Mouse (Mus musculus): ENCODE measurements around the gene Supt4a.

DNA sequence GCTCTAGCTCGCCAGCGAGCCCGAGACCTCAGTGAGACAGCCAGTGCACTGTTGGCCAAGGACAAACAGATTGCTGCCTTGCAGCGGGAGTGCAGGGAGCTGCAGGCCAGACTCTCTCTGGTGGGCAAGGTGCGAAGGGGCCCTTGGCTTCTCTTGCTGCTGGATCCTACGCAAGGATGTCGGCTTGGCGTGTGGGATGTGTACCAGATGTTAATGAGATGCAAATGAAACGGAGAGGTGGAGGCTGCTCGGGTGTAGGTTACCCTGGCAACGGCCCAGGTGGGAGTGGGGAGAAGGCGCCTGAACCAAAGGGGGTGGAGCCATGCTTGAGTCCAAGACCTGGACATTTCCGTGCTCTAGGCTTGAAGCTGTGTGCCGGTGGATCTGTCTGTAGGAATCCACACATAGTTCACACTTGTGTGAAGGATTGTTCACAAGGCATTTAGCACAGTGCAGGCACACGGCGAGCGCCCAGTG lies 26.2 kb downstream of the Supt4a start:
- TF ChIP-seq POLR2A (IDR thresholded peaks at IDR 0.05; ENCODE audit: low read depth, low read length) (no peak), CTCF (IDR thresholded peaks at IDR 0.05; ENCODE audit: borderline replicate concordance, insufficient read depth, low read length) (no peak)
